Mouse (Mus musculus) brain, embryonic 14.5 days (tissue): ENCODE data around the gene Ccnl2.

Experiments
- CTCF ChIP-seq: fragments of 200-500 bp; IDR thresholded peaks from 2 replicates; pipeline ENCODE4 v1.5.1; 2012; ENCODE audit warnings: inconsistent platforms, mild to moderate bottlenecking, moderate library complexity, borderline replicate concordance; ENCODE audit not compliant: insufficient read depth, insufficient read length; ENCODE audit errors: extremely low read depth
- POLR2A ChIP-seq: fragments of 200-500 bp; IDR thresholded peaks from 2 replicates; pipeline ENCODE4 v1.6.1; 2012; ENCODE audit warnings: mild to moderate bottlenecking, inconsistent platforms, borderline replicate concordance; ENCODE audit not compliant: poor library complexity, insufficient read depth, insufficient read length, severe bottlenecking; ENCODE audit errors: extremely low read depth

DNA sequence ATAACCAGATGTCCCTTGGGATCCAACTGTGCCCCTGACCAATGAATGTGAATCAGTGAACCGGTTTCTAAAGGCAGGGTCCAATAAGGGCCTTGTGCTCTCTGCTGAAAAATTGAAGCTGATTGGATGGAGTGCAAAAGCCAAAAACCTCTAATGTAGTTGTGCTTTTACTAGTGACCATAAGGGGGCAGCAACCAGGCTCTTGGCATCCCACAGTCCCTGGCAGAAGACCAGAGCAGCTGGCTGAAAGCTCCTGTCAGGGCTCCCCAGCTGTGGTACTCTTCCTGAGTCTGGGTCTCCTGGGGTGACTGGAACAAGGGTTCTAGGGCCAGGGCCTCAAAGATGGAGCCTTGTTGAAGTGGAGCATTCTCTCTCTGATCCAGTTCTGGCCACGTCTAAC lies 21.5 kb downstream of the Ccnl2 start:
- peak; percentile 73 for TF ChIP-seq CTCF
- no peak for TF ChIP-seq POLR2A
